In genomic region chr1:74196621-74197419, GRCm38 (mm10) we compare ENCODE assay signal across 20 mouse cellular contexts. TPM values are rescaled to one million over a fixed set of nuclear protein-coding genes. Genes with fewer than 3 reads are reported as not detected.
DNase-seq lines count a peak whose midpoint lies in the region; ATAC-seq and TF ChIP-seq lines count a peak whose summit lies in the region.
"Had no signal": no experiment of that assay in that cellular context is flagged by ENCODE, and none has a peak within 500 bp of the region (broad histone marks: within the 10 kb centered on the region; RNA-seq: fewer than 3 reads in every experiment).

No protein-coding gene starts in this region.

- H3K9me3 ChIP-seq in heart, embryonic 13.5 days, result no peaks in the 10 kb centered on the region
- H3K9me3 ChIP-seq in liver, embryonic 15.5 days (replicated peaks), result no peaks in the 10 kb centered on the region
- no peaks in the 10 kb centered on the region for H3K9me3 ChIP-seq in limb, embryonic 10.5 days (replicated peaks)
- H3K9me3 ChIP-seq: lung, embryonic 15.5 days; neural tube, embryonic 12.5 days had no signal

- TF ChIP-seq CTCF in kidney, adult 2 months (conservative IDR thresholded peaks at IDR 0.05; ENCODE audit: insufficient read depth, insufficient read length, low read depth, low read length), result no peak

- peaks cover 13% of the 10 kb centered on the region; the same call in 1 of the 2 replicates for H3K4me1 ChIP-seq in heart, embryonic 13.5 days
- H3K4me1 ChIP-seq in kidney, adult 2 months (ENCODE audit: control insufficient read depth, insufficient read depth, low read length), result peaks cover 5% of the 10 kb centered on the region; the same call in 1 of the 2 replicates
- H3K4me1 ChIP-seq in liver, embryonic 15.5 days (replicated peaks), result 0 out of 2 replicates have a peak, but pooled peaks cover 5% of the 10 kb centered on the region
- H3K4me1 ChIP-seq in limb, embryonic 10.5 days, result 0 out of 2 replicates have a peak, but pooled peaks cover 5% of the 10 kb centered on the region

- no peak for TF ChIP-seq POLR2A in kidney, adult 2 months (IDR thresholded peaks at IDR 0.05; ENCODE audit: low read depth, low read length)

- H3K4me2 ChIP-seq in heart, embryonic 13.5 days, result no peak overlapping the region
- H3K4me2 ChIP-seq in liver, embryonic 15.5 days, result peak overlapping the region; percentile 30; the same call in 1 of the 2 replicates
- H3K4me2 ChIP-seq: heart, embryonic 11.5 days; lung, embryonic 15.5 days; neural tube, embryonic 12.5 days had no signal

- no peaks in the 10 kb centered on the region for H3K27me3 ChIP-seq in heart, embryonic 13.5 days (replicated peaks)
- no peaks in the 10 kb centered on the region for H3K27me3 ChIP-seq in kidney, adult 2 months (replicated peaks; ENCODE audit: control insufficient read depth, insufficient read depth, low read length)
- H3K27me3 ChIP-seq in liver, embryonic 15.5 days, result no peaks in the 10 kb centered on the region
- no peaks in the 10 kb centered on the region for H3K27me3 ChIP-seq in limb, embryonic 10.5 days (ENCODE audit: low read depth, poor library complexity, severe bottlenecking)
- H3K27me3 ChIP-seq: lung, embryonic 15.5 days; neural tube, embryonic 12.5 days had no signal

- no peak overlapping the region for H3K27ac ChIP-seq in heart, embryonic 13.5 days (replicated peaks)
- peak overlapping the region; percentile 73 for H3K27ac ChIP-seq in kidney, adult 2 months (ENCODE audit: insufficient read depth, low read depth, low read length)
- peak overlapping the region; percentile 66 for H3K27ac ChIP-seq in liver, embryonic 15.5 days (replicated peaks)
- H3K27ac ChIP-seq in limb, embryonic 10.5 days, result no peak overlapping the region
- H3K27ac ChIP-seq: lung, embryonic 15.5 days; neural tube, embryonic 12.5 days had no signal

- no peak for ATAC-seq in heart, embryonic 13.5 days (ENCODE audit: extremely low read depth, insufficient number of reproducible peaks, low FRiP score, low TSS enrichment)
- peak; percentile 68 for ATAC-seq in liver, embryonic 15.5 days (ENCODE audit: insufficient read depth)
- ATAC-seq: forebrain, embryonic 14.5 days had no signal

- no peak for DNase-seq in heart, postnatal 36 days
- peak; percentile 89 for DNase-seq in kidney, adult 2 months
- DNase-seq in kidney, postnatal 36 days, result peak; percentile 74 to 83
- no peak for DNase-seq in limb, embryonic 10.5 days (ENCODE audit: low spot score)
- DNase-seq in Muller cell, postnatal 12 days (ENCODE audit: inconsistent ontology term), result no peak
- no peak for DNase-seq in cerebellum, adult 11 months
- DNase-seq: cerebellum, adult 18-20 months; gastrocnemius, postnatal 10 days; left cerebral cortex, postnatal 4 days; thymus, adult 18-20 months had no signal

- intact Hi-C loops in heart, postnatal 36 days (cut with DNase I), result loop anchor here (1.0 to 10.0 kb wide), 3 partner anchors 115 to 295 kb away; no protein-coding TSS in a partner anchor

- no peaks in the 10 kb centered on the region for H3K36me3 ChIP-seq in heart, embryonic 13.5 days
- H3K36me3 ChIP-seq in kidney, adult 2 months (ENCODE audit: control insufficient read depth, insufficient read depth, low read length), result no peaks in the 10 kb centered on the region
- no peaks in the 10 kb centered on the region for H3K36me3 ChIP-seq in liver, embryonic 15.5 days (replicated peaks)
- no peaks in the 10 kb centered on the region for H3K36me3 ChIP-seq in limb, embryonic 10.5 days
- H3K36me3 ChIP-seq: lung, embryonic 15.5 days; neural tube, embryonic 12.5 days had no signal

- 0 out of 2 replicates have a peak overlapping the region, but pooled peaks have one; percentile 7 for H3K9ac ChIP-seq in heart, embryonic 13.5 days
- no peak overlapping the region for H3K9ac ChIP-seq in liver, embryonic 15.5 days
- H3K9ac ChIP-seq: lung, embryonic 15.5 days; neural tube, embryonic 12.5 days had no signal

- no peak overlapping the region for H3K4me3 ChIP-seq in heart, embryonic 13.5 days
- no peak overlapping the region for H3K4me3 ChIP-seq in kidney, adult 2 months (ENCODE audit: insufficient read depth, low read depth, low read length)
- H3K4me3 ChIP-seq in liver, embryonic 15.5 days (replicated peaks), result no peak overlapping the region
- H3K4me3 ChIP-seq in limb, embryonic 10.5 days, result no peak overlapping the region
- H3K4me3 ChIP-seq: lung, embryonic 15.5 days; neural tube, embryonic 12.5 days had no signal

- 72% methylated on average over 17 of the region's 17 CpGs for WGBS in heart, embryonic 13.5 days
- WGBS in kidney, adult 2 months, result 58% methylated on average over 17 of the region's 17 CpGs
- 58% methylated on average over 17 of the region's 17 CpGs for WGBS in liver, embryonic 15.5 days (ENCODE audit: insufficient replicate concordance)
- WGBS in limb, embryonic 10.5 days, result 79% methylated on average over 17 of the region's 17 CpGs

RNA-seq across cellular contexts. Expression of gene Cxcr1, which starts 2.4 kb away (rescaled TPM):
- polyA plus RNA-seq in heart, embryonic 13.5 days (2015; fragmentation: Nextera tagmentation; extraction: Ambion mirVana), result not detected in 2 replicates
- not detected for total RNA-seq in heart, postnatal 36 days (2021)
- polyA plus RNA-seq in kidney, adult 2 months (2012; rRNA removed), result not detected in 2 replicates
- not detected in 2 replicates for polyA plus RNA-seq in liver, embryonic 15.5 days (2015; fragmentation: Nextera tagmentation; extraction: Ambion mirVana)
- polyA plus RNA-seq in limb, embryonic 10.5 days (2016; fragmentation: Nextera tagmentation; extraction: Ambion mirVana), result 0.10 TPM in 1 of 2 replicates, not detected in the other
- total RNA-seq: adrenal gland, adult 18-20 months; gastrocnemius, postnatal 10 days; left cerebral cortex, postnatal 4 days; megakaryocyte progenitor cell, adult 5-6 weeks had no signal
- polyA plus RNA-seq: brain, embryonic 14.5 days; C2C12; forebrain, embryonic 14.5 days; heart, embryonic 11.5 days; lung, embryonic 15.5 days; neural tube, embryonic 12.5 days had no signal

RNA-seq across cellular contexts. Expression of gene Arpc2, which starts 39.1 kb away (rescaled TPM):
- polyA plus RNA-seq in heart, embryonic 13.5 days (2015; fragmentation: Nextera tagmentation; extraction: Ambion mirVana), result 400 and 438 TPM in 2 replicates
- total RNA-seq in heart, postnatal 36 days (2021), result 100 to 1,000 TPM; 135 to 140 TPM
- 124 TPM in 2 replicates for polyA plus RNA-seq in kidney, adult 2 months (2012; rRNA removed)
- polyA plus RNA-seq in liver, embryonic 15.5 days (2015; fragmentation: Nextera tagmentation; extraction: Ambion mirVana), result 176 and 191 TPM in 2 replicates
- polyA plus RNA-seq in limb, embryonic 10.5 days (2016; fragmentation: Nextera tagmentation; extraction: Ambion mirVana), result 355 and 369 TPM in 2 replicates

RNA-seq across cellular contexts. Expression of gene Cxcr2, which starts 43.0 kb away (rescaled TPM):
- polyA plus RNA-seq in heart, embryonic 13.5 days (2015; fragmentation: Nextera tagmentation; extraction: Ambion mirVana), result 0.09 TPM in 1 of 2 replicates, not detected in the other
- total RNA-seq in heart, postnatal 36 days (2021), result under 1 TPM; 0.16 to 0.17 TPM
- polyA plus RNA-seq in kidney, adult 2 months (2012; rRNA removed), result 0.07 and 0.55 TPM in 2 replicates
- 1.6 and 2.2 TPM in 2 replicates for polyA plus RNA-seq in liver, embryonic 15.5 days (2015; fragmentation: Nextera tagmentation; extraction: Ambion mirVana)
- polyA plus RNA-seq in limb, embryonic 10.5 days (2016; fragmentation: Nextera tagmentation; extraction: Ambion mirVana), result 0.06 and 0.19 TPM in 2 replicates

Comparison
In these comparisons a context has a peak if more than half of its experiments do, and no peak if none do; other contexts are left out.
1. H3K27ac ChIP-seq: peak in kidney, adult 2 months (single experiment) and liver, embryonic 15.5 days (single experiment); none in heart, embryonic 13.5 days (single experiment) and limb, embryonic 10.5 days (single experiment).
2. DNase-seq: peak in kidney, adult 2 months (single experiment) and kidney, postnatal 36 days (2 of 2); none in heart, postnatal 36 days (0 of 2), limb, embryonic 10.5 days (single experiment), Muller cell, postnatal 12 days (single experiment) and cerebellum, adult 11 months (single experiment).